Mouse (Mus musculus) gastrocnemius, adult 8-10 months (tissue): ENCODE data around the gene Gm10322. TPM values are rescaled to one million over a fixed set of nuclear protein-coding genes. Genes with fewer than 3 reads are reported as not detected.

Experiments
- DNase-seq, 2 experiments: peaks; one replicate each; pipeline ENCODE4 v3.0.0; 2022; ENCODE audit warnings: low spot score in 2 of 2
- total RNA-seq, 4 experiments: library from RNA; stranded (reverse); gene quantifications; 2 replicates each; pipeline ENCODE4 v1.2.4; 2022

Gm10322 gene
- total RNA-seq, 4 experiments from 2014 or later: not detected

DNA sequence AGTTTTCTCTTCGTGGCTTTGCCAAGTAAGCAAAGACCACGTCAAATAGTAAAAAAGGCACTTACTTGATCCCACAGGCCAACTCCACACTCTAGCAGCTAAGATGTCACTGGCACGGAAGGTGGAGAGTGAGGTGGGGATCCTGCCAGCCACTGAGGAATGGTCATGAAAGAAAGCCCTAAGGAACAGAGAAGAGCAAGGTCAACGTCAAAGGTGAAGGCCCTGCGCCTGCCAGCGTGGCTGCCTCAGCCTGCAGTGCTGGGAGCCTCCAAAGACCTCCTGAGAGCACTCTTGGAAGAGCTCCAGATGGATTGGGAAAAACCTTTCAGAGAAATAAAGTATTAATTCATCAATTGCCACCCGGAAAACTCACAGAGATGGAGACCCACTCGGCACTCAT lies 15.3 kb upstream of the Gm10322 start:
- peak in 1 of 2 experiments; percentile 22 for DNase-seq

DNA sequence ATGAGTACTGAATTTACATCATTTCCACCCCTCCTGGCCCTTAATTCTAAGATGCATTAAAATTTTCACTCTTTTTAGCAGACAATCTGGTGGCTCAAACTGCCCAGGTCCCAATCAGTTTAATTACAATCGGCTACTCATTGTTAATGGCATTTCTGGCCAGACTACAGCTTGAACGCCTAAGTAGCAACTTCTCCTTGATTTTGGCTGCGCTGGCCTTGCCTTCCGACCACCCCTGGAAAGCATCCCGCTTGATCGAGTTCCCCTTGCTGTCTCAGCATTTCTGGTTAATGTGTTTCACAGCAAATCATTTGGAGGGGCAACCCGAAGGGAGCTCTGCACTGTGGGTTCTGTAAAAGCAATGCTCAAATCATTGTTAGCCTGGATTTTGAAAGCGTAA lies 13.8 kb upstream of the Gm10322 start:
- no peak for DNase-seq

DNA sequence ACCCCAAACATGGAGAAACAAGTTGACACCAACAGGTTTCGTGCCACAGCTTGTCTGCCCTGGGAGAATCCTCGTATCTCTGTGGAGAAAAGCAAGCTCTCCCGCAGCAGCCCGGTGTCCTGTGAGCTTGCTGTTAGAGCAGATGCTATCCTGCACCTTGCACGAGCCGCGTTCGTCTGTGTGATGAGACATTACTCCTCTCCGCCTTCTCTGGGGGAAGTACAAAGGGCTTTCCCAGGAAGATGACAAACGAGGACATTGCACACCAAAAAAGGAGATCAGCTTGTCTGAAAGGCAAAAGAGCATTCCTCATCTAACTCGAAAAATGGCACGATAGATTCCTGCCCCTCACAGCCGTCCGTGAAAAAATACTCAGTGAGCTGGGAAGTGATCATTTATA lies 13.0 kb upstream of the Gm10322 start:
- DNase-seq: no peak

DNA sequence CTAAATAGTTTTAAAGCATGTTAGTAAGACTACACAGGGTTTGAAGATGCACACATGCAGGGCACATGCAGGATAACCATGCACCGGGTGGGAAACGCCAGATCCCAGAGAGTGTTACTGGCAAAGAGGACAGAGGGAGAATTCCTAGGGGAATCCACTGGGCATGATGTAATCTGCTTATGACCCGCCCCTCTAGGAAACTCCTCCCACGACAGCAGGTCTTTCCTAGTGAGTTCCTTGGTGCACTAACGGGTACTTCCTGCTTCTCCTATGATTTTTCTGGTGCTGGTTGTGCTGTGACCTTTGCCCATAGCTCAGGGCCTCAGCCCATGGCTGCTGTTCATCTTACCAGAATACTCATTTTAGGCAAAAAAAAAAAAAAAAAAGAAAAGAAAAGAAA lies 12.0 kb upstream of the Gm10322 start:
- DNase-seq: no peak

DNA sequence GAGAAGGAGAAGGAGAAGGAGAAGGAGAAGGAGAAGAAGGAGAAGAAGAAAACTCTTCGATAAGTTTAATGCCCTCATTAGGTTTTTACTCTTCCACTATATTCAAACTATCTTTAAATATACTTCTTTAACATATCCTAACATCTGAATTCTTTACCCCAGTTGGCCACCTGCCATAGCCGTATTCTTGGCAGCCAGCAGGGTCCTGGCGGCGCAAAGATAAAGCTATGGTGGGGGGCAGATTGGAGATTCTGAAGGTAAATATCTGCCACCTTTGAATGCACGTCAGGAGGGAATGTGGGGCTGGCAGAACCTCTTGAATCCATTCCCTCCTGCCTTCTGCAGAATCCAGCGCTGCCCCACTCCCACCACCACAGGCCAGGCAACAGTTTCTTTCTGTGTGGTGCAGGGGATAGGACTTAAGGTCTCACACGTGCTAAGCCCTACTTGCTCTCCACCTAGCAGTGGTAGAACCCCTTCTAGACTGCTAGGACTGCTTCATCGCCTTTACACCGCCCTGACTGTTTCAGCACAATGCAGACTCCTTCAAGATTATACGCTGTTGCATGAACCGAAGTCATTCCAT lies 10.9 kb upstream of the Gm10322 start:
- DNase-seq: no peak

DNA sequence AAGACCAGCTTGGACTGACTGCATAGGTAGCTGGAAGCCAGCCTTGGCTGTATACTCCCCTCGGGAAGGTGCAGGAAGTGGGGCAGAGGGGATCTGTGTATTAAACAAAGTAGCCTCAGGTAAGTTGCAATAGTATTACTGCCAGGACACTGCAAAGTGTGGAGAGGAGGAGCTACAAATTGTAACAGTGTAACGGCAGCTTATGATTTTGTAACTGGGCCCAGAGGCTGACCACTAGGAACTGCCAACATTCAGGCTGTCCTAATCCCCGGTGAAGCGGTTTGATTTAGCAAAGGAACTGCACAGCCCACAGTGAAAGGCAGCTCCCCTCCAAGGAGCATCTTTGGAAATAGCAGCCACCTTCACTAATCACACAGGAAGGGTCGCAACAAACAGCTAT lies 2.6 kb upstream of the Gm10322 start:
- no peak for DNase-seq

DNA sequence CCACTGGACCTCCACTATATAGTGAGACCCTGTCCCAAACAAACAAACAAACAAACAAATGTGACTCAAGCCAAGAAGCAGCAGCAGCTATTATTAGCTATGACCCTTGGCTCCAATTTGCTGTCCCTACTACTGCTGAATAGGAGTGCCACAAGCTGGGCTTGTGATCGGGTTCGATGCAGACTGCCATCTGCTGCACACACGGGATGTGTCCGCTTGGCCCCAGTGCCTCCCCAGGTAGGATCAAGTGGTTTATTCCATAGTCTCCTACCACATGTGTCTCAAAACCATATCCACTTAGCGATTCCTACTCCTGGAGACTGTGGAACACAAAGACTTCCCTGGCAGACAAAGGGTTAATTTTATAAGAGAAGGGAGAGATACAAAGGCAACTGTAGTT lies 1.7 kb upstream of the Gm10322 start:
- DNase-seq: no peak

DNA sequence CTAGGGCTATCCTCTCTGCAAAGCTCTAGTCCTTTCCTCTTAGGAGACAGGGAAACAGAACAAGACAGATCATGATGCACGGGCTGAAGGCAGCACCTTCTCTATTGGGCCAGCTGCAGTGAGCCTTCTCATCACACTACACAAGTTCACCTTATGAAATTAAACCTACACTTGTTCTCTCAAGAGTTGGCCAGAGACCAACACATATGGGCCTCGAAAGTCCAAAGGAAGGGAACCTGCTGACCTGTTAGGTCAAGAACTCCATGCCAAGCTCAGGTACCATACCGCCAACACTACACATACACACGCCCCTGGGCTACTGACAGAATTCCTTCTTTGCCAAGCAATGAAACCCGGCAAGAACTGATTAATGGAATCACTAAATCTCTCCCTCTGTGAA lies 452 bp upstream of the Gm10322 start:
- no peak for DNase-seq

DNA sequence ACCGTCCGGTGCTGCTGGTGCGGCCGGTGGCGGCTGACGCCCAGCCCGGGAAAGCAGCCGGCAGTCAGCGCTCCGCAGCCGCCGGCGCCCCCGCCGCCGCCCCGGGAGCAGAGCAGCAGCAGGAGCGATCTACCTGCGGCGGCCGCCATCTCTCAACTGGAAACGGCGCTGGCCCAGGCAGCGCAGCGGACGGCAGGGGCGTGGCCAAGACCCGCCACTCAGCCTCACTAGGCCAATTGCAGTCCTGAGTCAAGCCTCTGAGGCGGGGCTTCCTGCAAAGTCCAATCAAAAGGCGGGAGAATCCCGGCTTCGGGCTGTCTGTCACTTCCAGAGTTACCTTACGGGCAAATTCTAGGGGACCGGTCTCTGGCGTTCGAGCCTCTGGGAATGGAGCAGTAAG lies 659 bp downstream of the Gm10322 start, which contains the start of gene Mcu:
Mcu (minus strand) TSS at position 171 of the 400 bp plus-strand sequence.
- peak; percentile 95 for DNase-seq

DNA sequence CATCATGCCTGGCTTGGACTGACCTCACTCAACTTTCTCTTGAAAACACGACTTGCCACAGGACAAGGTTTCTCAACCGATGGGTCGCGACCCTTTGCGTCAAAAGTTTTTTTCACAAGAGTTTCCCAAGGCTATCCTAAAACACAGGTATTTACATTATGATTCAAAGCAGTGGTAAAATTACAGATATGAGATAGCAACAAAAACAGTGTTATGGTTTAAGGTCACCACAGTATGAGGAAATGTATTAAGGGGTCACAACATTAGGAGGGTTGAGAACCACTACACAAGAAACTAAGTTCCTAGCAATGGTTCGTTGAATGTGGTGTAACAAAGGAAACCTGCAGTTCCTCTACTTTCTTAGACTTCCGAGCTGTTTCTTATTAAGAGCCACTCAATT lies 1.9 kb downstream of the Gm10322 start:
- DNase-seq: no peak

DNA sequence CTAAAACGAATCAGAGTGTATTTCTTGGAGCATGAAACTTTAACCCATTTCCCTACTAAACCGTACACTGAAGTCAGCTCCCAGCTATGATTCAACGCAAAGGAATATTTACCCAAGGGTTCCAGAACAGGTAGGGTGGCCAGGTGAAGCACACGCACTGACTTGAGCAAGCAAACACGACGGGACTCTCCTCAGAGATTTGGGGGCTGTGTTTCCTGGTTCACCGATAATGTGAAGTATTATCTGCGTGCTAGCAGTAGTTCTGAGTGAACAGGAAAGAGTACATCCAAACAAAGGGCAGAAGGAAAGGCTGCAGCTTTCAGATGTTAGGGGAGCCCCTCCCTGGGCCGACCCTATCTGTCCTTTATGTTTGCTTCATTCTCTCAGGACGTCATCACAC lies 5.5 kb downstream of the Gm10322 start:
- DNase-seq: no peak

DNA sequence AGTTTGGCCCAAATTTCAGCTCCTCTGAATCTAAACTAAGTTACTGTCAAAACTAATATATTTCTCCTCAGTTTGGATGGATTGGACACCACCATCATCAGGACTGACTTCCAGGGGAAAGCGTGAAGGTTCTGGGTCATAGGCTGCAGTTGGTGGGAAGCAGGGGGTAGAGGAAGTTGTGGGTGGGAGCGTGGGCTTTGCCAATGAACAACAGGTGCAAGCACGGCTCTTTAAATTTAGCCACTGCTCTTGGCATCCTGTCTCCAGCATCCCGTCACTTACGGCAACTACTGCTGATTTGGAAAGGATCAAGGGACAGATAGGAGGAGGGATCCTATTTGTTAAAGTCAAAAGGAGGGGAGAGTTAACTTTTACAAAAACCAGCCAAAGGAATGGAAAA lies 7.6 kb downstream of the Gm10322 start:
- DNase-seq: peak in 1 of 2 experiments; percentile 59

DNA sequence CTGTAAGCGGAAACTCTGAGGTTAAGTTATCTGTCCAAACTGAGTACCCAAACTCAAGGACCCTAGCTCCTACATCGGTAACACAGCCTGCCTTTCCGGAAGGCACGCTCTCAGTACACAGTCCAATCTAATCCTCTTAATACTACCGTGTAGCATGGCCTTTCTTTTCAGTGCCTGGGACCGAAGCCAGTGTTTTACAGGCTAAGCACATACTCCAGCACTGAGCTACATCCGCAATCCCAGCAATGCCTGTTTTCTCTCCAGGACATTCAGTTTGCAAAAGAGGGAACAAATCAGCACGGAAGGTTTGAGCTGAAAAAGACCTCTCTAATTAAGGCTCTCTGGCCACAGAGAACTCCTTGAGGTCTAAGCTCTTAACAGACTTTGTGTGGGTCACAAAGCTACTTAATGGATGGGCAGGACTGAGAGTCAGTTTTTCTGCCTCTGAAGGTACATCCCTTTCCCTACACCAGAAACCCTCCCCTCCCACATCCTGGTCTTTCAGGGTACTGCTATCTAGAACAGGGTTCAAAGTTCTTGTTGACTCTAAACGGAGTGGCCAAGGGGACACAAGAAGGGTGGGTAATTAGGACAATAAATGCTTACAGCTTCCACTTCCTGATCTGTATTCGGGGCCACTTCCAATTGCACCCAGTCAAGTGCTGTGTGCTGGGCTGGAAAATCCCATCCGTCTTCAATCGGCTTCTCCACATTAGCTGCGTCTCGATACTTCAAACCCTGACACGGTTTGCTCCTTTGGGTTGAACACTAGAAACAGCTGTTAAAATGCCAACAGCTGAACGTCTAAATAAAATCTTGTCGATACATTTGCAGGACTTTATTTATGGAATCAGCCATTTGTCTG lies 13.0 kb downstream of the Gm10322 start:
- no peak for DNase-seq

DNA sequence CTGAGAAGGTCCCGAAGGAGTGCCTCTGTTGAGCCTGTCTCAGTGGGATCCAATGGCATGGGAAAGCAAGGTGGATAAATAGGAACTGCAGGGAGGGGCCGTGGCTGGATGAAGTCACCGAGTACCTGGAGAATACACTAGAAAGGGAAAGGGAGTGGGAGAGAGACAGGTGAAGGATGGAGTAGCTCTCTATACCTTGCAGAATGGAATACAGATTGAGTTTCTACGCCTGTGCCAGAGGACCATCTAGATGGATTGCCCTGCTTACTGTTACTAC lies 13.6 kb downstream of the Gm10322 start:
- no peak for DNase-seq

DNA sequence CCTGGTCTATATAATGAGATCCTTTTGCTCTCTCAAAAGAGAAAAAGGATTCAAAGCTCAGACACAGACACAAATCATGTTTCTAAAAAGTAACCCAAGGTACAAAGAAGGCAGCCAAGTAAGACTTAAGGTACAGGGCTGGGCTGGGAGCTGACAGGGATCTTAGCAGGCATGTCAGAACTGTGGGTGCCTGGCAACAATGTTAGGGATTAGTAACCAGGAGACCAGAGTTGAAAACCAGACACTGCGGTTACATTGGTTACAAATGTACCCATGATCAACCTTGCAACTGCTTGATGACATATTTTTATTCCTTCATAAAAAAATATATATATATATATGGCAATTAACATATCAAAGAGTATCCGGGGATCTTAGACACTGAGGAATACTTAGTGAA lies 20.2 kb downstream of the Gm10322 start:
- no peak for DNase-seq

DNA sequence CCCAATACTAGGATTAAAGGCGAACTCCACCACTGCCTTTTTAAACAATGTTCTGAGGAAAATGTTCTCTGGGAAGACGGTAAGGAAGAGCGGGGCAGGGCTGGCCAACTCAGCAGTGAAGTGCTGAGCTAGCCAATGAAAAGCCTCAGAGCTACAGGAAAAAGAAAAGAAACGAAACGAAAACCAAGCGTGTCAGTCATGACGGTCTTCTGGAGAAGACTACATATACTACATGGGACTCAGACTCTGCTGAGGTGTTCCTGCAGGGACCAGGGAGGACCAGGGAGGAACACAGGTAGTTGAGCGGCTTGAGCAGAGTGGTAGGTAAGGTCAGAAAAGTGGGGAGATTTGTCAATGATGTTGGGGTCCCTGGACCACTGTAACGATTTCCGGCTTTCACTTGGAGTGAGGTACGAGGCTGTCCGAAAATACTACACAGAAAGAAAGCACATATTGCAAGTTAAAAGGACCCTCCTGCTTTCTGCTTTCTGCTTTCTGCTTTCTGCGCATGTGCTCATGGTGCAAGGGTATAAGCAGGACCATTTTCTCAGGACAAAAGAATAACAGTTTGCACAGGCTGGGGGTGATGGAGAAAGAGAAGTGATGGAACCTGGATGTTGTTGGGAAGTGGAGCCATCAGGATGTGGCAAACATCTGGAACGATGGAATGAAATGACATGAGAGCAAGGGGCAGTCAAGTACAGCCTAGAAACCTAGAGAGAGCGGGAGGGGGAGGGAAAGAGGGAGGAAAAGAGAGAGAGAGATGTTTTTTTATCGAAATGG lies 21.1 kb downstream of the Gm10322 start:
- no peak for DNase-seq

DNA sequence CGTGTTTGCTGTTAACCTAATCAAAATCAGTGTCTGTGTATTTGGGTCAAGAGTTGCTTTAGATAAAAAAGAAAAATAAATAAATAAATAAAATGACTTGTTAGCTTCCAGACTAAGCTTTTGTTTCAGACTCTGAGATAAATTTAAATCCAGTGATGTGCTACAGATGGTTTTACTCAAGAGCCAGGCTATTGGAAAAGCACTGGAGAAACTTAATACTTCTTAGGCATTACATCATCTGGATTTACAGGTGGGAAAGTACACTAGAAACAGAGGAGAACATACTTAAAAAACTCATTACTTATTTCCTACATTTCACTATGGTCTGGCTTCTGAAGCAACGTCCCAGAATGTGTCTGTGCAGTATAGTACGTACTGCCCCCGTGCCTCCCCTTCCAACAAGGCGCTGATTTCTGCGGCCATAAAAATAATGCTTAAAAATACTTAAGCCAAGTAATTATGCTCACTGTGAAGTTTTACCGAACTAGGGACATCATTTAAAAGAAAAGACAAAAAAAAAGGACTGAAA lies 21.8 kb downstream of the Gm10322 start:
- no peak for DNase-seq

DNA sequence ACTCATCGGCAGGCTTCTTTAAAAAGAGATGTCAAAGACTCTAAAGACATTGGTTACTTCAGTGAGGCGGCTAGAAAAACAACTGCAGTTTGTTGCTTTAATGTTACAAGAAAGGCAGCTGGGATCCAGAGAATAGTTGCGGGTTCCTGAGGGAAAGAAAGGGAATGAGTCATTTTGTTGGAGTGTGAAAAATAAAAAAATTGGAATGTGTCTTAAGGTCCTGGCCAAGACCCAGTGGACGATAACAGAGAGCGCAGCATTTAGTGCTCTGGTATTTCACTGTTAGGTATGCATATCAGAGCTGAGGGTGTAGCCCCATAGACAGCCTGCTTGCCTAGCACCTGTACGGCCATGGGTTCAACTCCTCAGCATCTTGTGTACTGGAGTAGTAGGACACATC lies 22.7 kb downstream of the Gm10322 start:
- no peak for DNase-seq

DNA sequence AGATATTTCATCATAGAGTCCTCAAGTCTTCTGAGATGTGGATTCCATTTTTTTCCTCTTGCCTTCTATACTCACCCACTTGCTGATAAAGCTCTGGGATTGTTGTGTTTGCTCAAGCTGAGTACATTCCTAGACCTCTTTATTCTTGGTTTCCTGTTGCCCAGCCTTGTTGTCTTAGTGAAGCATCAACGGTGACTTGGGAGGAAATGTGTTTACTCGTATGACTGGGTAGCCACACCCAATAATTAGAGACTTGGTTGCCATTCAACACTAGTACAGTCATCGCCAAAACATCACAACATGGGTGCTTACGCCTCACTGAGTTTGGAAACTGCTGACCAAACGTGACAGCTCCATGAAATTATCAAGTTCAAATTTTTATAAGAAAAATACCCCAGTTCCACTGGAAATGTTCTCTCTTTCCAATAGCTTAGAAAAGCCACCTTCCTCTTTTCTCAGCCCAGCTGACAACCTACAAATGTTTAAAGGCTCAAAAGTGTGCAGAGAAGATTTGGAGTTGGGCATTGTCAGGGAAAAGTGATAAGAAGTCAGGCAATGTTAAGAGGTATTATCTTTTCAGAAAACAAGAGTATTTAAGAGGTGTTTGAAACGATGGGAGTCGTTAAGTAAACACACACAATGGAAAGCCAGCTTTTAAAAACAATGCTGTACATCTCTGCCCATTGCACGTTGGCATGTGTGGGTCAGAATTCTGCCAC lies 27.0 kb downstream of the Gm10322 start:
- no peak for DNase-seq

DNA sequence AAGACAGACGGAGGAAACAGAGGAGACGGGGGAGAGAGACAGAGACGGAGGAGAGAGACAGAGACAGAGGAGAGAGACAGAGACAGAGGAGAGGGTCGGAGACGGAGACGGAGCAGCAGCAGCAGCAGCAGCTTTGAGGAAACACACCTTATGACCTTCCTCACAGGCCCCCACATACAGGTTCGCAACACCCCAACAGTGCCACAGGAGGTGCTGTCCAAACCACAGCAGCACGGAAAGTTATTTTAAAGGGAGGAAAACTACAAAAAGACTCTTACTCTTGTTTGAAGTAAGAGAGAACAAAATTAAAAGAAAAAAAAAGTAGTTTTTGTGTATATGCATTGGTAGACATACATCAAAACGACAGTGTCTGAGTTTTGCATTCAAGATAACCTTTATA lies 27.8 kb downstream of the Gm10322 start:
- DNase-seq: no peak

DNA sequence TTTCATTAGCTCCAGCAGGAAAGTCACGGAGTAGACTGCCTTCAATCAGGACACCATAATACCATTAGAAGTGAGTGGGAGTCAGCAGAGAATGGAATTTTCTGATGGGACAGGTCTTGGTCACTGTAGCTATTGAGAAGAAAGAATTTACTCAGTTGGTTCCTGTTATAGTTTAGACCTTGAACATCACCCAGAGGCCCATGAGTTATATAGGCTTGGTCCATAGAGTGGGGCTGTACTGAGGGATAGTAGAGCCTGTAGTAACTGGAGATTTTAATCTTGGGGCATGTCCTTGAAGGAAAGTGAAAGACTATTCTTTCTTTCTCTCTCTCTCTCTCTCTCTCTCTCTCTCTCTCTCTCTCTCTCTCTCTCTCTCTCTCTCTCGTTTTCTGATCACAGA lies 28.8 kb downstream of the Gm10322 start:
- DNase-seq: no peak

DNA sequence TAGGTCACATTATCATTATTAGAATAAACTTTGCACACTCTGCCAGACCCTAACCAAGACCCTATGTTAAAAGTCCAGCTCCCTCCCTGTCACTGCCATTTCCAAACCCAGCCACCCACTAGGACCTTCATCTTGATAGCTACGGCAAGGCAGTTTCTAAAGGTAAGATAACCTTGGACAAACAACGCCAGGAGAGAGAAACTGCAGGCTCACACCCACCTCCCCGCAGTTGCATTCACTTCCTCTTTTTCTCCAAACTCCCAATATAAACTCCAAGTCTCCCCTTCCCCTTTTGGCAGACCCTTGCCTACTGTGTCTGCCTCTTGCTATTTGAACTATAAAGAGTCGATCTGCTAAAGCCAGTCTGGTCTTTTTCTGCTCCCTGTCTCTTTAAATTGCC lies 29.3 kb downstream of the Gm10322 start:
- no peak for DNase-seq
